Mouse (Mus musculus) neutrophil, adult 5-6 weeks (primary cell): ENCODE results near the gene Jun. TPM values are rescaled to one million over a fixed set of nuclear protein-coding genes. Genes with fewer than 3 reads are reported as not detected.
A peak's percentile ranks its signal among the peaks of the same experiment; 100 is the strongest.

Source experiments
- ATAC-seq: fragments of 151-379, 151-347 bp; 2 replicates; pipeline ENCODE4 v1.8.0; 2017; ENCODE audit warnings: mild to moderate bottlenecking, moderate TSS enrichment; ENCODE audit not compliant: insufficient number of reproducible peaks, poor library complexity, low FRiP score, severe bottlenecking; ENCODE audit errors: extremely low read depth
- total RNA-seq: library from RNA; stranded (forward); fragments of 200-1000 nt; gene quantifications from 2 replicates; pipeline ENCODE4 v1.2.3, GENCODE M21; 2017

The Jun gene
- total RNA-seq, 1 experiment from 2014 or later = 106 TPM

GRCm38 (mm10) chr4:95078625-95079024 is 26.6 kb upstream of the Jun start:
- ATAC-seq = no peak

GRCm38 (mm10) chr4:95076279-95076678 is 24.3 kb upstream of the Jun start:
- ATAC-seq = no peak

DNA sequence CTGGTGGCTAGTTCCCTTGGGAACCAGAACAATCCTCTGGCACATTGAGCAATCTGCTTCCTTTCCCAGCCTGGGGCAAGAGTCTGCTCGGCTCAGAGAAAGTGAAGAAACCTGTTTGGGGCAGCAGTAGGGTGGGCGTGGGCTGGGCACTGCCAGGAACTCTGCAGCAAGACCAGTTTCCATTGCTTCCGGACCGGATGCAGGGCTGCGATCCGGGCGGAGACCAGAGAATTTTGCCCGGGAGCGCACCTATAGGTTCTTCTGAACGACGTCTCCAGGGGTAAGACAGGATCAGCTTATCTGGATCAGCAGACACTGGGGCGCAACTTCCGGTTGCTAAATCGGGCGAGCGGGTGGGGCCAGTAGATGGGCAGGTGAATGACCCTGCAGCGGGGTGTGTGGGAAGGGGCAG is 23.6 kb upstream of the Jun start:
- ATAC-seq = no peak

- ATAC-seq = no peak
Observed at GRCm38 (mm10) chr4:95074319-95074718, 22.3 kb upstream of the Jun start.

DNA sequence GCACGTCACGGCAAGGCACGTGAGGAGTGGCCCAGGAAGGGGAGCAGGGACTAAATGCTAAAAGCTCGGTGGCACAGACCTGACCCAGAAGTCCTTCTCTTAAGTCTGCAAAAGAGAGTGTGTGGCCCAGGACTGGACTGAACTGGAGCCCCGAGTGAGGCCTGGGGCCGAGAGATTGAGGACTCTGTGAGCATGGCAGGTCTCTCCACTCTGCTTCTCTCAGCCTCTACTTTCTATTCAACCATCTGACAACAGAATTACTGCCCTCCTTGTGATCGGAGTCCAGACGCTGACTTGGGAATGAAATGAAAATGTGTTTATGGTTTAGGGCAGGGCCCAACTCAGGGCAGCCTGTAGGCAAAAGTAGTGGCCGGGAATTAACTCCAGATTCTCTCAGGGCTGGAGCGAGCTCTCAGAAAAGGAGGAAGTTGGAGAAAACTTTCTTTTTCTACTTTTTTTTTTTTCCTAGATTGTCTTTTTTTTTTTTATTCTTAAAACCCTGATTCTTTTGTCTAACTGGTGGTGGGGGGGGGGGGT is 21.3 kb upstream of the Jun start:
- ATAC-seq = no peak

GRCm38 (mm10) chr4:95070407-95070806 is 18.4 kb upstream of the Jun start:
- ATAC-seq = no peak

DNA sequence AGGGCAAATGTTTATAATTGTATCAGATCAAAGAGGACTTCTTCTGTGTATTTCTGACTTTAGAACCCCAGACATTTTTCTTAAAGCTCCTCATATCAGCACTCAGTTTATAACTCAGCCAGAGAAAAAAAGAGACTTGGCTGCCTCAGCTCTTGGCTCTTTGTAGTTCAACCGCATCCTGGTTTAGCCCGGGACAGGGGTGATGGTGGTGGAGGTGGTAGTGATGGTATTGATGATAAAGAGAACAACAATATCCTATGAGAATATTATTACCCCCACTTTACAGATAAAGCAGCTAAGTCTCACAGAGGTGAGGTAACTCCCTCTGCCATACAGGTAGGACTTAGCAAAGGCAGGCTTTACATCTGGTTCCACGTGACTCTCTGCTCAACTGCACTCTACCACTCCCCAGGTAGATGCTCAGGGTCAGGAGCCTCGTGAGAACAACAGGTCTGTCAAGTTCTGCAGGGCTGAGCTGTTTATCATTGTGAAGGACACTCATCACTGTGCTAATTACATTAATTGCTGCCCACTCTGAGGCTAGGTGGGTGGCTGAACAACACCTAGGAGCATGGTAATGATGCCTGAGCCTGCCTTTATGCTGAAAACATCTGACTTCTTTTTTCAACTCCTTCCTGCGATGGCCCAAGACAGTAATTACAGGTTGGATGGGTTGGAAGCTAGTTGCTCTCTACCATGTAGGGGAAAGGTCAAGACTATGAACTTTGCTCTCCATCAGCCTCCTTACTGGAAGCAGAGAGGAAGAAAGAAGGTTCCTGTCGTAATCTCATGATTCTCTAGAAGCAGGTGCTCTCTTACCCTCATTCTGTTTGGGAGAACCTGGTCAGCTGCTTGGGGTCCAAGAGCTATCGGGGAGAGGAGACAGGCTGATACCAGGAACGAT is 16.3 kb upstream of the Jun start:
- ATAC-seq = no peak

GRCm38 (mm10) chr4:95063609-95064210 is 11.7 kb upstream of the Jun start:
- no peak for ATAC-seq

- ATAC-seq = no peak
Observed at GRCm38 (mm10) chr4:95062873-95063272, 10.9 kb upstream of the Jun start.

DNA sequence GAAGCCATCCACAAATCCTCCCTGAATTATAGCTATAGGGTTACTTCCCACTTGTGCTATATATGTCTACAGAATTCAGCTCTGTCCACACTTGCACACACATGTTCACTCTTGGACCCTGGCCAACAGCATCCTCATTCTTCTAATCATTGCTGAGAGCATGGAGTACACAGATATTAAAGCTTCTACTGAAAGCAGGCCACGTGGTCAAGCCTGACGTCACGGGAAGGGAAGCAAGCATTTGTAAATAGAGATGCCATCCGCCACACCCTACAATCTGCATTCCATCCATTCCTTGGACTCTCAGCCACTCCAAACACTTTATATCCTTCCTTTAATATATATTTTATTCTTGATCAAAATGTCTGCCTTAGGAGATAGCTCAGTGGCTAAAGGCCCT is 5.2 kb upstream of the Jun start:
- ATAC-seq = no peak

DNA sequence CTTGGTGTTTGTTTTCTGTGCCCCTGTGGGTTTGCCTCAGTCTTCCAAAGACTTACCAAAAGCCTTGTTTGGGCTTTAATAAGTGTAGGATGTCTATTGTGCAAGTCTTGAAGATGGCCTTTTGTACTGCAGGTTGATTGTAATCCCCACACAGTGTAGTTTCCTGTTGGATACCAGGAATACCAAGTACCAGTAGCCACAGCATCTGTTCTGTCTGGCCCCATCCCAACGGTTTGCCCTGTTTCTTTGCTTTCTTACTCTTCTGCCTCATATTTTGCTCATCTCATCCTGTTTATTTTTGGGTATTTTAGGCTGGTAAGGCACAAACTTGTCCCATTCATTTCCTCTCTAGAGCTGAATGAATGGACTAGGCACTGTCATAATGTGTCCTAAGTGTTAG is 3.3 kb upstream of the Jun start:
- no peak for ATAC-seq

- ATAC-seq = no peak
Observed at GRCm38 (mm10) chr4:95054336-95054735, 2.3 kb upstream of the Jun start.

- ATAC-seq = no peak
Observed at GRCm38 (mm10) chr4:95053791-95054117, 1.7 kb upstream of the Jun start.

- peak; percentile 55 for ATAC-seq
Observed at GRCm38 (mm10) chr4:95053041-95053790, 1.2 kb upstream of the Jun start.

- ATAC-seq = no peak
Observed at GRCm38 (mm10) chr4:95051311-95051871, 631 bp downstream of the Jun start.

DNA sequence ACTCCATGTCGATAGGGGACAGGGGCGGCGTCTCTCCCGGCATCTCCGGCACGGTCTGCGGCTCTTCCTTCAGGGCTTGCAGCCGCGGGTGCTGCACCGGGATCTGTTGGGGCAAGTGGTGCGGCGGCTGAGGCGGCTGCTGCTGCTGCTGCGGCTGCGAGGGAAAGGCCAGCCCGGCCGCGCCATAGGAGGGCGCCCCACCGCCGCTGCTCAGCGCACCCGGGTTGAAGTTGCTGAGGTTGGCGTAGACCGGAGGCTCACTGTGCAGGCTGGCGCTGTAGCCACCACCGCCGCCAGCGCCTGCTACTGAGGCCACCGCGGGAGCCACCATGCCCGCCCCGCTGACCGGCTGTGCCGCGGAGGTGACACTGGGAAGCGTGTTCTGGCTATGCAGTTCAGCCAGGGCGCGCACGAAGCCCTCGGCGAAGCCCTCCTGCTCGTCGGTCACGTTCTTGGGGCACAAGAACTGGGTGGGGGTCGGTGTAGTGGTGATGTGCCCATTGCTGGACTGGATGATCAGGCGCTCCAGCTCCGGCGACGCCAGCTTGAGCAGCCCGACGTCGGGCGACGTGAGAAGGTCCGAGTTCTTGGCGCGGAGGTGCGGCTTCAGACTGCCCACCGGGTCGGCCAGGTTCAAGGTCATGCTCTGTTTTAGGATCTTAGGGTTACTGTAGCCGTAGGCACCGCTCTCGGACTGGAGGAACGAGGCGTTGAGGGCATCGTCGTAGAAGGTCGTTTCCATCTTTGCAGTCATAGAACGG is 1.3 kb downstream of the Jun start:
- peak; percentile 18 for ATAC-seq

- ATAC-seq = no peak
Observed at GRCm38 (mm10) chr4:95049884-95050517, 2.0 kb downstream of the Jun start.

DNA sequence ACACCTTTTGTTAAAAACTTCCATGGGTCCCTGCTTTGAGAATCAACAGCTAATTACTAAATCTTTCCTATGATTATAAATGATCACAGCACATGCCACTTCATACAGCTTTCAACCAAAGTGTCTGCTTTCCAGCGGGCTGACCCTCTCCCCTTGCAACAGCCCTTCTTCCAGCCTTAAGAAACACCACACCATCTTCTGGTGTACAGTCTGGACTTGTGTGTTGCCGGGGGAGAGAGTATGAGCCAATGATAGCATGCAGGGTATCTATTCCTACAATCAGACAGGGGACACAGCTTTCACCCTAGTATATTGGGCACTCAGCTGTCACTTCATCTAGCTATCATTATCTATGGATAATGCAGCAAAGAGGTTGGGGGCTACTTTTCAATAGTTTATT is 2.9 kb downstream of the Jun start:
- ATAC-seq = no peak
